Mouse (Mus musculus) T-helper 1 cell (primary cell): ENCODE results near the gene Ipo11.

Source experiments
- in situ Hi-C: fragments of 300-600 bp; cut with MboI, MseI; formaldehyde crosslinking; loops from one replicate; pipeline ENCODE4 v1.15.1; 2025; ENCODE audit warnings: high pct_unique_total_duplicates

The Ipo11 gene

DNA sequence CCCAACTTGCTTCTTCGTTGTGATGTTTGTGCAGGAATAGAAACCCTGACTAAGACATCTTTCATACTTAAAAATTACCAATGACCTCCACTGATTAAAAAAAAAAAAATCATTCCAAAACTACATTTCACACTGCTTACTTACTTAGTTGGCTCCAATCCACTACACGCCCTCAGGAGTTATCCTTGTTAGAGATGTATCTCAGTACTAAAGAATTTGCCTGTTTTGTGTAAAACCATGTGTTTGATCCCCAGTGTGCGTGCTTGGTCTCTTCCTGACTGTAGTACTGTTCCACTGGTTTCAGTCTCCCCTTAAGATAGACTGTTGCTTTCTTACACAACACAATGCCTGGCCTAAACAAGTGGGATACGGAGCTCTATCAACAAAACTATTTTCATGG lies 117.0 kb downstream of the Ipo11 start:
- in situ Hi-C loops, result no loop called here

DNA sequence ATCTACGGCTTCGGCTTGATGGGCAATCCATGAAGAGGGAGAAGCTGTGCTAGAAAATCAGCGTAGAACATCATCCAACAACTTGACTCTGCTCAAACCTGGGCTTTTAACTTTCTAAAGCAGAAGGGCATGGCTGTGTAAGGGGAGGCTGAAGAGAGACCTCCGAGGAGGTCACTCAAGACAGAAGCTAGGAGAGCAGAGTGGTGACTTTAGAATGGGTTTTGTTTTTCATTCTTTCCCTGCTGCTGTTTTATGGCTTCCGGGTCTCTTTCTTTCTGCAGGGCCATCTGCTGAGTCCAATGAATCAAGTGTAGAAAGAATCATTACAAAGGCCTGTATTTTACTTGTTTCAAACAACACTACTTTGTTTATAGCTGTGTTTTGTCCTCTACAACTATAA lies 119.7 kb downstream of the Ipo11 start:
- in situ Hi-C loops, result no loop called here

DNA sequence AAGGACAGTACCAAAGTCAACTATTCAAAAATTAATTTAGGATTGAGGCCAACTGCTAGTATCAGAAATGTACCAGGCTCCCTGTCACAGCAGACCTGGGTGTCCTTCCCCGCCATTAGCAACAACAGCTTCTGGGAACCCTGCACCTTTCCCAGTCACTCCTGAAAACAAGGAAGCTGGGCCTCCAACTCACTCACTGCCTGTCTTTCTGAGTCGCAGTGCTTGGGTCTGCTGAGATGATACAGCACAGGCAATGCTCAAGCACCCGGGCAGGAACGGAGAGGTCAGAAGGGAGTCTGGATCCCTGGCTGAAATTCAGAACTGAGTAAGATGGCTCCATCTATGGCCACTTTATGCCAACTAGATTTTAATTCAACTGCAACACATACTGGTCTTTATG lies 123.2 kb downstream of the Ipo11 start:
- in situ Hi-C loops, result no loop called here

DNA sequence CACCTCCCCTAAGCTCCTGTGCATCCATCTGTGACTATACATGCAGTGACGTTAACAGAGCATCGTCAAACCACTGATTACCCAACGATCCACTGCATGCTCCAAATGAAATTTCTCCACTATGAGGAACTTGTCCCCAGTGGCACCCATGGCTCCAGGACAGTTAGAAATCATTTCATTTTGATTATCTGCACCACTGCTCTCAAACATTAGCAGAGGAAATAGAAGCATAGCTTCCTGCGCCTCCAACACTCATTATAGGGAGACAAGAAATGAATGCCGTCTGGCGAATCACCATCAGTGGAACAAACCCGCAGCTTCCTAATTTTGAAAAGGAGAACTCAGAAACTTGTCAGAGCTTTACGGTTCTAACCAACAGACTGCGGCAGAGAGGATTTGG lies 123.7 kb downstream of the Ipo11 start:
- in situ Hi-C loops, result no loop called here

DNA sequence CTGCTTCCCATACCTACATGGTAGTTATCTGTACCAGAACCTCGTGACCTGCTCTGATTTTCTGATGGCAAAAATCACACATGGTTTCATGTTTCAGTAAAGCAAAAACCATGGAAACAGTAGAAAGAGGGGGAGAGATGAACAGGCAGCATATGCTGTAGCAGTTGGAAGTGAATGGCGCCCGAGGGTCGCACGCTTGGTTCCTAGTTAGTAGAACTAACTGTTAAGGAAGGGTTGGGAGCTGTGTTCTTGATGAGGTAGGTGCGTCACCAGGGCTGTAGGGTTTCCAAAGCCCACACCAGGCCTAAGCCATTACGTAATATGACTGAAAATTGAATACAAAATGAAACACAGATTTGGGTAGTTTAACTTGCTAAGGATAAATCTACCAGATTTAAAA lies 126.6 kb downstream of the Ipo11 start:
- in situ Hi-C loops, result no loop called here

DNA sequence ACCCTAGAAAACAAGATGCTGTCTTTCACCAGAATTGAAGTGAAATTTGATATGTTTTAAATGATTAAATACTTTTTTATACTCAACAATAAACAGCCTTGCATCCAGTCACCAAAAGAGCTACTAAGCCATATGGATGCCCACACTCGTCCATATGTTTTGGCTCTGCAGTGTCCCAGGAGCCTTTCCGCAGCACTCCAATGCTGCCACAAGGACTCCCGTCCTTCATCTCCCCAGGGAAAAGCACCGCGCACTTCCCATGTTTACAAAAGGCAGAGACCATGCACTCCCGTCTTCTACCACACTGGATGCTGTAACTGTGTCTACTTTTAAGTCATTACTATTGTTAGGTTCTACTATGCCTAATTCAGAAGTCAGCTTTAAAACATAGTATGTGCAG lies 127.9 kb downstream of the Ipo11 start:
- in situ Hi-C loops, result no loop called here

DNA sequence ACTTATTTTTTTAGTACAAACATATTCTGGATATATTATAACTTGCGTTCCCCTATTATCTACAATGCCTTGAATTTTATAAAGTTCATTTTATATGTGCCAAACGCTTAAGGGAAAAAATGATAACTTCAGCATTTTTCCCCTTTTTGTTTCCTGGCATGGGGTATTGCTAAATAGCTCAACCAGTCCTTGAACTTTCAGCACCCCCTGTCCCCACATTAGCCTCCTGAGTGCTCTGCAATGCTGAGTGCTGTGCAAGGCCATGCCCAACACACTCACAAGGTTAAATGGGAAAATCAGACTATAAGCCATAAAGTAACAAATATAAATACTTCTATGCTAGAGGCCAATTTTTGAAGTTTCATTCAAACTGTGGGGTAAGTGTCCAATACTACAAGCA lies 128.4 kb downstream of the Ipo11 start:
- in situ Hi-C loops, result no loop called here

DNA sequence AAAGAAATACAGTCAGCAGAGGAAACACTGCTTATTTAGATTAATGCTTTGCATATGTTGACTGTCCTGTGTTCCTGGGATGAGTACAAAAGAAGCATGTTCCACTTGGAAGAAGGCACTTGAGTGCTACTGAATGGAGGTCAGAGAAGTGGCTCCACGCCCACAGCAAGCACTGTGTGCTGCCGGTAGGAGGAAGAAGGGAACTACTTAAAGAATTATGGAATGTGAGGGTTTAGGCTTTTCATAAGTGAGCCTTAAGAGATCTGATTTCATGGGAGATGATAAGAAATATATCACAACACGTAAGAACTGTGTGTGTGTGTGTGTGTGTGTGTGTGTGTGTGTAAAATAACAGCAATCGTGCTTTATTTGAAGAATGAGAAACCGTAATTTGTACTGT lies 129.5 kb downstream of the Ipo11 start:
- in situ Hi-C loops, result no loop called here

DNA sequence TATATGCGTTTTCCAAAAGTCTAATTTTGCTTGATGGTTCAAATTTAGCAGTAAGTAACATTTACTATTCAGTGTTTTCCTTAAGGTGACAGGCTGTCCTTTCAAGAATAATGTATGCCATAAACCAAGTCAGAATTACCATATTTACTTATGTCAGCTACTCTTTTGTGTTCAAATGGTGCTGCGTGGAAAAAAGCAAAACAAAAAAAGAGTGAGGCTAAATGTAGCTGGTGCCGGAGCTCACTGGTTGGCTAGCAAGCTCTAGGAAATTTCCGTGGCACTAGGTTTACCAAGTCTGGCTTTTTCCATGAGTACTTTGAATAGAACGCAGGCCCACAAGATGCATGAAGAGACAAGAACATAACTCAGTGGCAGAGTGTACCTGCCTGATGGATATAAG lies 131.6 kb downstream of the Ipo11 start:
- in situ Hi-C loops, result no loop called here

DNA sequence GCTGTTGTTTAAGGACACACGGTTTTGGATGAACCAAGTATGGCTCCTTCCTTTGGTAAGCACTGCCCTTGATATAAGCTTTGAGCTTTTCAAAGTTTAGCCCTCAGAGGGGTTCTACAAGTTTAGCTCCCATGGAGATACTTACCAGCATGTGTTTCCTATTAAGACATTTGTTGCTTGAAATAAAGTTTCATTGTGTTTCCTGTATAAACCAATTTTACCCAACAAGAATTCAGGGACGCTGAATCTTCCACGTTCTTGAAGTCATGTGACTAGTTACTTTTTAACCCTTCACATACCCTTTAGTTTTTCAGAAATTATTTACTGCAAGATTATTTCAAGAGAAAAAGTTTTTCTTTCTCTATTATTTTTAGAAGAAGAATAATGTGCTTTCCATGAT lies 138.7 kb downstream of the Ipo11 start:
- in situ Hi-C loops, result no loop called here

DNA sequence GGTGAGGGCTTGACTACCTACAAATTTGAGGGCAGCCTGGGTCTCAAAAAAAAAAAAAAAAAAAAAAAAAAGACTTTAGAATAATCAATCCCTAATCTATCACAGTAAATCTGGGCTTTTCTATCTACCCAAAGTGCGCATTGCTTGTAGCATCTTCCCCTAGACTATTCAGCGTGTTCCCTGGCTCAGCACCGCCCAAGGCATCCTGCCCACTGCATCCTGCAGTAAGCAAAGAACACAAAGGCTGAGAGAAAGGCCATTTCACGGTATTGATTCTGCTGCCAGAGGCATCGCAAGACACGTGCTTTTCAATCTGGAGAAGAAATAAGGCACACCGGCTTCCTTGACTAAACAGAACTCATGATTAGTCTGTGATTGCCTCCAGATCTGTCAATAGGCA lies 147.9 kb downstream of the Ipo11 start:
- in situ Hi-C loops, result no loop called here

DNA sequence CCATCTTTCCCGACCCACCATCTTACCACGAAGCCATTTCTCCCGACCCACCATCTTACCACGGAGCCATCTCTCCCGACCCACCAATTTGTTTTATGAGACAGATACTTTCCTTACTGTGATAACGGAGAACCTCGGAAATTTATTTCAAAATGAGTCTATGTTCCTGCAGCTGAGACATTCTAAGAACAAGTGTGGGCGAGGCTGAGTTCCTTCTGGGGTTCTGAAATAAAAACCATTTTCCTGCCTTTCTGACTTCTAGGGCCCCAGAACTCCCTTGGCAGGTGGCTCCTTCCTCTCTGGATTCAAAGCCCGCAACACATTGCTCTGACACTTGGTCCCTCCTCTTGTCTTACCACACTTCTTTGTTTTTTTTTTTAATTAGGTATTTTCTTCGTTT lies 168.0 kb downstream of the Ipo11 start:
- in situ Hi-C loops, result no loop called here

DNA sequence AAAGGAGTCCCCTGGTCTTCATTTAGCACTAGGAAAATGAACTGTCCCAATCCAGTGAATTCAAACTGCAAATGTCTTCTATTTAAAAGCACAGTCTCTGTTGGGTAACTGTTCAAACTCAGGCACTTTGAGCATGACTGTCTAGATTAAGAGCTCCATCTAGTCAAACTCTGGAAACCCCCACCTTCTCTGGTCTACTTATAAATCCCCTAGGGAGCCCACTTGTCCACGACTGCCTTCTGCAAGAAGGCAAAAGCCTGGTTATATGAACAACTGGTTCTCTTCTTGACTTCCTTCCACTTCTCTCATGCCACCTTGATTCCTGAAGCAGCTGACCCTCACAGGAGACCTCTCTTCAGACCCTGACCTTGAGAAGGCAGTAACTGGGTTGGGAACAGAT lies 174.1 kb downstream of the Ipo11 start:
- in situ Hi-C loops, result no loop called here

DNA sequence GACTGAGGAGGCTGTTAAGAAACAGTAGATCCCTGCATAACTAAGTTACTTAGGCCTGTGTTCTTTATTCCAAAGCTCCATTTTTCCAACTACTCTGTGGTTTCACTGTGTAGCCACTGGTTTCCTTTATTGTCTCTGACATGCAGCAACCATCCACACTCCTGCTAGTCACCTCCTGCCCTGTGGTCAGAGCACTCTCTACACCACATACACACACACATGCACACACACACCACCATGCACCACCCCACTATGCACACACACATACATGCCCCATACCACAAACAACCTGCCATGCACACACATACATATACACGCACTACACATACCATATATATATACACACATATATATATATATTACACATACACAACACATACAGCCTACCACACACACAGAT lies 175.1 kb downstream of the Ipo11 start:
- in situ Hi-C loops, result no loop called here

DNA sequence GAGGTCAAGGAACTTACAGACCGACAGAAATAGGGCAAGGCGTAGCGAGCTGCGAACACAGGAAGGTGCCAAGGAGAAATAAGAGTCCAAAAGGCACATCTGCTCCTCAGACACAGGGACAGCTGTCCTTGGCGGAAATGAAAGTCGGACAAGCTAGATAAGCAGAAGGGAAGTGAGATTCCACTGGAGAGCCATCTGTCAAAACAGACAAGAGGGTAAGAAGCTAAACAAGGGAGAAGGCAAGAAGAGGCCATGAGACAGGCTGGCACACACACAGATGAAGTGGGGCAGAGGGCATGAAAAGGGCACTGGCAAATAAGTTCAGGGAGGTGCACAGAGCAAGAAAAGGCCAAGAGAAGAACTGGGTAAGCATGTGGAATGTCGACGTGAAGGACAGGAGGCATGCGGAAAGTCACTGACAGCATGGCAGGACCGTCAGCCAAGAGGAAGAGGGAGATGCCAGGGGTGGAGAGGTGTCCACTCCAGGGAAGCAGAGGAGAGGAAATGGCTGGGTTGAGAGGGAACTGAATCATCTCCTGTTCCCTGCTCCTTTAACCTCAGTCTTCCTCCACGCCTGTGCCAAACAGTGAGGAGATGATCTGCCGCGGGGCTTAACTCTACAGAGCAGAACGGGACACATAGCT lies 176.4 kb downstream of the Ipo11 start:
- in situ Hi-C loops, result no loop called here

DNA sequence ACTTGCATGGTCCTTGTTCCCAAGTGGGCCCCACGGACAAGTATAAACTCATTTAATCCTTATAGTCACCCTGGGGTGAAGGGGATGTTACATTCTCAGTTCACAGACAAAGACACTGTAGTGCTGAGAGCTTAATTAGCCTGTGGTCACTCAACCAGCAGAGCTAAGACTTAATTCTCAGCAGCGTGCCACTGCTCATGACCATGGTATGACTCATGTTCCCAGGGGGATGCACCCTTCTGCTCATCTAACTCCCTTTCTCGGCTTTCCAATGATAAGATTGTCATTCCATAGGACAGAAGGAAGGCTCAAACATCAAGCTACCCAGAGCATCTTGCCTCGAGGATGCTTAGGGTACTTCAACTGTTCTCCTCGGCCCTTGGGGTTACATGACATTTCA lies 180.9 kb downstream of the Ipo11 start:
- in situ Hi-C loops, result no loop called here

DNA sequence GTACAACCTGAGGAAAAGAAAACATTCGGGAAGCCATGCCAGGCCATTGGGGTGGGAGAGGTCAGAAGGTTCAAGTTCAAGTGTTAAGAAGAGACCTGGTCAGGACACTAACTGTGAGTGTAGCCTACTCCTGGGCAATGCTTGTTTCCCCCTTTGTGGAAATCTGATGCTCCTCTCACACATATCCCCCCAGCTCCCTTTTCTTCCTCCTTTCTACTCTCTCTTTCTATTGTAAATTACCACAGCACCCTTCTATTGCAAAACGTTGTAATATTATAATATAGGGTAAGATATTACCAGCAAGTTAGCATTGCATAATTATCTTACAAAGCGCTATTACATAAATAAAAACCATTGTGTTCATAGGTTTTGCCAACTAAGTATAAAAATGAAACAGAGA lies 182.5 kb downstream of the Ipo11 start:
- in situ Hi-C loops, result no loop called here

DNA sequence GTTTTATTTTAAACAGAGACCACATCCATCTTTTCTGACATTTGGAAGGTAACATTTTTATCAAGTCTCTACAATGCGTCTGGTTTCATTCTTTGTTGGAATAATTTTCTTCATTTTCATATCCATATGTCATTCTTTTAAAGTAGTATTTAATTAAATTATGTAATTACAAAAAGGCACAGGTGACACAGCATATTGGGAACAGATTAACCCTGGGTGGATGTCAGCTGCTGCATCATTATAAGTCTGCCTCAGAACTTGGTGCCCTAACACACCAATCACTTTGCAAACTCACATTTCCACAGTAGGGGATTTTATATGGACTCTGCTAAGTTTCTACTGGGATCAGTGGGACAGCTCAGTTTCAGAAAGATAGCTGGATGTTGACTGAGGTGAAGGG lies 184.8 kb downstream of the Ipo11 start:
- in situ Hi-C loops, result no loop called here

DNA sequence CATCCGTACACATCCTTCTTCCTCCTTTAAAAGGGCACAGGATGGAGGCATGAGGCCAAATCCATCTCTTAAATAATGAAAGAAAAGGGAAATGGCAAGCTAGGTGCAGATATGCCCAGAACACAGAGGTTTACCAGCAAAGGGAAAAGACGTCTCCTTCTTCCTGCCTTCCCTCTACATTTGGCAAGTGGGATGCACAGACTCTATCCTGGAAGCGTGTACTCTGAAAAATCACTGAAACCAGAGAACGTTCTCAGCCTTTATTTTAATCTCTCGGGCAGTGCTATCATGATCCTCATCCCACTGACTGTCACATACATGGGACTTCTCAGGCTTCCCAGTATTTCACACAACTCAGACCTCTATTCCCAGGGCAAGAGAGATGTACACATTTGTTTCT lies 189.9 kb downstream of the Ipo11 start:
- in situ Hi-C loops, result no loop called here

DNA sequence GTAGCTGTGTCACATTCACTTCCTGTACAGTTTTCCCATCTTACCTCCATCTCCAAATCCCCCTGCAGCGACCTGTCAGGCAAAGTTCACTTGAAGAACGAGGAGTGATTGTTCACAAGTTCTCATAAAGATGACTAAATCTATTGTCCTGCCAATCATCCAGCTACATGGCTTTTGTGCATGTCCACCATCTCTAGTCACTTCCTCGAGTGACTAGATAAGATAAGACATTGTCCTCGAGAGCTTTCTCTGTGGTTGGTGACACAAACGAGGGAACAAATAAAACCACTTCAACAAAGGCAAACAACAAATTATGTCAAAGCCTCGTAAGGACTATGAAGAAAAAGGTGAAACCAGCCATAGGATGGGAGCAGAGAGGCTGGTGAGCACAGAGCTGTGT lies 191.6 kb downstream of the Ipo11 start:
- in situ Hi-C loops, result no loop called here
